Mouse (Mus musculus) right cerebral cortex, postnatal 14 days (tissue): ENCODE results near the gene Slc43a2.

Experiments
- DNase-seq: peaks from one replicate; pipeline ENCODE4 v3.0.0; 2022

Slc43a2 gene

DNA sequence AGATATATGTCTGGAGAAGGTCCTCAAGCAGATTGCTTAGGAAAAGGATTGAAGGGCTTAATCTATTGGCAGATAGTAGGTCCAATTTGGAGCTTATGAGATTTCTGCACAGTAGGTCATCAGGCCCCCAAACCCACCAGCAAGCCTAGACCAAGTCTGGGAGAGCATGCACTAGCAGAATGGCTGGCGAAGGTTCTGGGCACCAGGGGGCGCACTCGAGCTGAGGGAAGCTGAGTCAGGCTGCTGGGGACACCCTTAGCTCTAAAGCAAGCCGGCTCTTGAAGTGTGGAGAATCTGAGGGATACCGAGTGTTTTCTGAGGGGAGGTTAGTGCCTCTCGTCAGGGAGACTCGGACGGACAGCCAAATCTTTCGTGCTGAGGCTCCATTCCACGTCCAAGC is 1.2 kb upstream of the Slc43a2 start:
- DNase-seq, result peak; percentile 99

DNA sequence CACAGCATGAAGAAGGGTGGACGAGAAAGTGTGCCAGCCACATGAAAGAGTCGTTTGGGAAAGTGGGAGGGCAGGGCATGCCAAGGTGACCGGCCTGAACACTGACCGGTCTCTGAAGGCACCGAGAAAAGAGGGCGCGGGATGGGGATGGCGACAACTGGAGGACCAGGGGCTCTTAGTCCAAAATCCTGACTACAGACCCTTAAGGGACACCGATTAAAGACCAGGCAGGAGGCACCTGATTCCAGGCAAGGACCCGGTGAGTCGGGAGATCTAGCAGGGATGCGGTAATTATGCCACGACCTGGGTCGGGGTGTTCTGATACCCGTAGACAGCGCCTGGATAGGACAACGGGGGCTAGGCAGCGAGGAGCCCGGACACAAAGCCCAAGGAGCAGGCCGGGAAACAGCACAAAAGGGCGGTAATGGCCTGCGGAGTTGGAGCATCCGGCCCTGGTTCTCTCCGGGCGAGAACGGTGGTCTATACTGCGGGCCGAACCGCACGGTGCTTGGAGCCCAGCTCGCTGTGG is 585 bp upstream of the Slc43a2 start:
- no peak for DNase-seq

GRCm38 (mm10) chr11:75532340-75533277 is 1.1 kb downstream of the Slc43a2 start:
- DNase-seq, result peak; percentile 43

GRCm38 (mm10) chr11:75533314-75534015 is 2.0 kb downstream of the Slc43a2 start:
- DNase-seq, result no peak

- no peak for DNase-seq
These were observed 3.0 kb downstream of the Slc43a2 start for GRCm38 (mm10) chr11:75534286-75535033.

DNA sequence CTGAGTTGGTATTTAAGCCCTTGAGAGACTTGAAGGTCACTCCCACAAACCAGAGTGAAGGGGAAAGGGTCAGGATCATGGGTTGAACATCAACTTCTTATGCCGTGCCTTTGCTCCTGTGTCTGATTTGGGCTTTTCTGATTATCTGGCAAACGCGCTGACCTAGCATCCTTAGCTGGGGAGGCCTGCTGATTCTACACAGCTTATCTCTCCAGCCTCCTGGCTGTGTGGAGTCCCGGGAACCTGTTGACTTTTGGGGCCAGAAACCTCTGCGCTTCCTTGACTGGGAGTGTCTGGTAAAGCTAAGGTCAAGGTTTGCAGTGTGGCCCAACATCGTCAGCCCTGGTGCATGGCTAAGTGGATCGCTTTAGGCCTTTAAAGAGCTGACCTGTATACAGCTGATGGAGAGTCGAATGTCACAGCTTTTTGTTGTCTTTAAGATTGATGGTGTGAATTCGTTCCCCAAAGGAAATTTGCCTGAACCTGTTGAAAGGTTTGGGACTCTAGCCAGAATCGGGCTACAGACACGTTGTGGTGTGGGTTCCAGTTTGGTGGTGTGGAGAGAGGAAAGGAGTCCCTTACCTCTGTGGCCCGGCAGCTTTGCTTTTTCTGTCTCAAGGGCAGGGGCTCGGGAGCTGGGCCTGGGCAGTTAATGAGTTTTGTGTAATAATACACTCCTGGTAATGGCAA is 3.8 kb downstream of the Slc43a2 start:
- DNase-seq, result no peak

GRCm38 (mm10) chr11:75536255-75537024 is 4.9 kb downstream of the Slc43a2 start:
- DNase-seq, result no peak

DNA sequence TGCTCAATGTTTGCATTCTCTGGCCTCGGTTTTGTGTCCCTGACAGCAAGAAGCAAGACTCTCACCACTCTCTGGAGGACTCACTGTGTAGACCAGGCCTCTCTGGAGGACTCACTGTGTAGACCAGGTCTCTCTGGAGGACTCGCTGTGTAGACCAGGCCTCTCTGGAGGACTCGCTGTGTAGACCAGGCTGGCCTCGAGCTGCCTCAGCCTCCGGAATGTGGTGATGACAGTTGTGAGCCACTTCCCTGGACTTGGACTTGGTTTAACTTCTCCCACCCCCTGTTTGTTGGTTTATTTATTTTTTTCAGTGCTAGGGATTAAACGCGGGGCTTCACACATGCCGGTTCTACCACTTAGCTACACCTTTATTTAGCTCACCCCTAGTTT is 5.5 kb downstream of the Slc43a2 start:
- no peak for DNase-seq

DNA sequence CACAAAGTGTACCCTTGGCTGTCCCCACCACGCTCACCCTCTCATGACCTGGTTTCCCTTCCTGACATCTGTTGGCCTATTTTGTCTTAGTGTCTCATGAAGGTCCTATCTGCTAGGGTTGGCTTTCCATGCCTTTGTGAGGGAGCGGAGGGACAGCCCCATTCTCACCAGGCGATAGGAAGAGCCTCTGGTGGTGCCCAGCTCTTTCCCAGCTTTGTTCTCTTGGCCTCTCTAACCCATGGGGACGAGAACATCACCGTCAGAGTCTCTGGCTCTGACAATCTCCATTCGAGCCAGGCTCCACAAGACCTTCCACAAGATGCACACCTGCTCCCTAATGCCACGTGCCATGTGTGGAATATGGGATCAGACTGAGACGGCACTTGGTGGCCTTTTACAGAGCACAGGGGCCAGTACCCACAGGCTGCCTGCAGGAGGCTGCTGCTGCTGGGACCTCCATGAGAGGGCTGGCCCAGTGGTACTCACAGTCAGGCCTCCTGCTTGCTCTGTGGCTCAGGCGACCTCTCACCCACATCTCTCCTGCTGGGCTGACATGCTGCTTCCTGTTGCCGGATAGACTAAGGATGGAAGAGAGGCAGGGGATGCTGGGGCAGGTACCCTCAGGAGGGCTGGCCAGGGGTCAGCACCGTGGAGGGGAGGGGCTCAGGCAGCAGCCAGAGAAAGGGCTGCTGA is 6.1 kb downstream of the Slc43a2 start:
- DNase-seq, result no peak

DNA sequence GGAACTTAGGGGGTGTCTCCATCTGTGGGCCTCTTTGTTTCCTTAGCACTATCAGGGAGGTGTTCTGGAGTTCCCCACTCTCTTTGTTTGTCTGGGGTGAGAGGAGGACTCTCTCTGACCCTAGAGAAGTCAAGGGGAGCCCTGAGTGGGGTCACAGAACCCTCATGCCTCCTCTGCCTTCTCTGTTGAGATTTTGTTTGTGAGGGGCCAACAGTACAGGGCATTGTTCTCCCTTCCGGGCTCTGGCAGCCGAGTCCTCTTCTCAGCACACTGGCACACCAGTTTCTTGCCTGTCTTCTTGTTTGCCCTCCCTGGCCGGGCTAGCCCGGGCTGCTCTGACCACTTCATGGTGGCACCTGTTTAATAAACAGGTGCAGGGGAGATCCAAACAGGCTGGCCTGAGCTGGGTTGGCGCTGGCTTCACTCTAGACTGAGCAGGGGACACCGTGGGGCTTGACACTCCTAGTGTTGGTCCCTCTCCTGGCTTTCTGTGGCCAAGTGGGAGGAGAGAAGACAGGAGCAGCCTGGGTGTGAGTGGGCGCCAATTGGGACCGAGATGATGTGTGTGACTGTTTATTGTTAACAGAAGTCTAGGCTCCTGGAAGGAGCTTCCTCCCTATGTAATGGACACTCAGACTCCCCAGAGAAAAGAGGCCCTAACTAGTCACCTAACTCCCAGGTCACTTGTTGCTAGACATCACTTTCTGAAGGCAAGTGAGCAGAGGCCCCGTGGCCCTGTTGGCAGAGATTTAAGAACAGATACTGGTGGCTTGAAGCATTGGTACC is 6.9 kb downstream of the Slc43a2 start:
- no peak for DNase-seq

- DNase-seq, result peak; percentile 38
These were observed 7.4 kb downstream of the Slc43a2 start for GRCm38 (mm10) chr11:75538970-75539299.

DNA sequence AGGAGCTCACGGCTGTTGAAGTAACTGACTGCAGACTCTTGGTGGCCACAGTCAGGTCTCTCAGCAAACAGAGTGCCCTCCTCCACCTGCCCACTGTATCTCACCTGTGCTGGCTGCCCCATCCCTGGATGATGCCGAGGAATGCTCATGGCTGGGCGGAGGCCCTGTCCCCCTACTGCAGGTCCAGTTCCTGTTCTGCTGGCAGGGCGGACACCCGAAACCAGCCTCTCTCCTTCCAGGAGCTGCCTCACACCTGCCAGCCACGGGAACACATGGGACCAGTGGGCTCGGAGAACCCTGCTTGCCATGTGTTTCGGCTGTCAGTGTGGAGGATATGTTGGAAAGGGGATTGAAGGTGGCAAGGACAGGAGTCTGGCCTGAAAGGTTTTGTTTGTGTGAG is 8.7 kb downstream of the Slc43a2 start:
- DNase-seq, result no peak

- DNase-seq, result no peak
These were observed 9.5 kb downstream of the Slc43a2 start for GRCm38 (mm10) chr11:75540710-75541581.

- no peak for DNase-seq
These were observed 13.2 kb downstream of the Slc43a2 start for GRCm38 (mm10) chr11:75544713-75545112.

GRCm38 (mm10) chr11:75546057-75546456 is 14.6 kb downstream of the Slc43a2 start:
- no peak for DNase-seq

DNA sequence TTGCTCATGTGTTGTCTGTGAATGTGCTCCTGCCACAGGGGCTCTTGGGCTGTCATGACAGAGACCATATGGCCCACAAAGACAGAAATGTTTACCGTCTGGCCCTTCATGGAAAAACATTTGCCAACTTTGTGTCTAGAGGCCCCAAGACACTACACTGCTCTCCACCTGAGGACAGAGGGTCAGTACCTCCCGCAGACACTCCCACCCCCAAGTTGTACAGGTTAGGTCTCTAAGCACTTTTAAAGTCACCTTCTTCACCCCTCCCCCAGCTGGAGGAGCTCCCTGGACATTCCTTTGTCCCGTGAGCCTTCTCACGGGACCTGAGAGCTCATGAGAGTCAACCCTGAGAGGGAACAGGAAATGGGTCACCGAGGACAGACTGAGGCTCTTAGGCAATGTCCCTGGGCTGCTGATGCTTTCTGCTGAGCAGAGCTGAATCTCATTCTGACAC is 18.2 kb downstream of the Slc43a2 start:
- no peak for DNase-seq

DNA sequence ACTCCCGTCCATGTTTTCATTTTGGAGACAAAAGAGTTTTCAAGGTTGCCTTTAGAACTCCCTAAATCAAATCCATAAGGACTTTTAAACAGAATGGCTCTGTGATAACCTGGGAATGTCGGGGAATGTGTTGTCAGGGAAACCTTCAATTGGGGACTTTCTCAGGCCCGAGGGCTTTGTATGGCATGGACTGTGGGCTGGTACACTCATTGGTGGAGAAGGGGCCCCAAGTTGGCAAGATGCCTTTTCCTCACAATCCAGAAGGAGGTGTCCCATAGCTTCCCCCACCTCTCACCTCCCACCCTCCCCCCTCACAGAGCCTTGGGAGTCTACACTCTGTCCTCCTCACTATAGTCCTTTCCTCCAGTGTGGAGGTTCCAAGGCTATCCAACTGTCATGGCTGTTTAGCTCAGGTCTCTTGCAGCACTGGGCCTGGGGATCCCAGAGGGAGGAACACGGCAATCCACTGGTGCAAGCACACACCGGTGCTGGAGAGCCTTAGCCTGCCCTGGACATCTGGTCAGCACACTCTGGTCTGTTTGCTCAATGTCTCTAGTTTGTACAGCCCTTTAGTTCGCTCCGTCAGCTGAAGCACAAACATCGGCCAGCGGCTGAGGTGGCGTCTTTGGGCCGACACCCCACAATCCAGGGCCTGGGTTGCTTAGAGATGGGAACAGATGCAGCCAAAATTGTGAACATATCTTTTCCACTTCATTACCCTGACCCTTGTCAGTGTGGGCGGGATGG is 18.9 kb downstream of the Slc43a2 start:
- no peak for DNase-seq

GRCm38 (mm10) chr11:75551321-75551720 is 19.8 kb downstream of the Slc43a2 start:
- DNase-seq, result no peak
